Mouse (Mus musculus): ENCODE measurements at regions not wholly inside any gene's neighbourhood (a gene's known extent, or its start where the extent isn't known, plus 50 kb on each side); places are given as distances from the start of the nearest gene placed in this dataset.

DNA sequence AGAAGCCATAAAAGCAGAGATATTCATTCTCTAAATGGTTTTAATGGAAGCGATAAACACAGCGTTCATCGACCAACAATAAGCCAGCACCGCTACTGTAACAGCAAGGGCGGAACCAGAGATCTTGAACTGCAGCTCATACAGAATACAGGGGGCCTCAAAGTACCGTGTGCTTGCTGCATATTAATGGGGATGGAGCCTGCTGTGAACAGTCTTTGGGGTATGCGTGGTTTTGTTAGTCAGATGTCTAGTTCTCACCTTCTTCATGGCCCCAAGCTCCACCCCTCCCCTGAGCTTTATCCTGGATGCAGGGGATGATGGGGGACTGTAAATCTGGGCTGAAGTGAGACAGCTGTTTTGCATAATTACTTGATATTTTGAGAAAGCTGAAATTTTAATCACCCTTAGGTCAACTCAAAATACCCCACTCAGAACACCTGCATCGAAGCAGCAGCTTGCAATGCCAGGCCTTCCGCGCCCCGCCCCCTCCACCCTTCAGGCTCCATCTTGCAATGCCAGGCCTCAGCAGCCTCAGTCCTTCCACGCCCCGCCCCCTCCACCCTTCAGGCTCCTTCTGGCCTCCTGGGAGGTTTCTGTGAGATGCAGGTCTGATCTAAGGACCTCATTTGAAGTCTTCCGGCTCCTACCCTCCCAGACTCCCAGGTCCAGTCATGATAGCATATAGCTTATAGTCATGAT, 73.5 kb upstream of the Tspan5 start:
- DNase-seq (ENCODE audit: low spot score) = no peak

DNA sequence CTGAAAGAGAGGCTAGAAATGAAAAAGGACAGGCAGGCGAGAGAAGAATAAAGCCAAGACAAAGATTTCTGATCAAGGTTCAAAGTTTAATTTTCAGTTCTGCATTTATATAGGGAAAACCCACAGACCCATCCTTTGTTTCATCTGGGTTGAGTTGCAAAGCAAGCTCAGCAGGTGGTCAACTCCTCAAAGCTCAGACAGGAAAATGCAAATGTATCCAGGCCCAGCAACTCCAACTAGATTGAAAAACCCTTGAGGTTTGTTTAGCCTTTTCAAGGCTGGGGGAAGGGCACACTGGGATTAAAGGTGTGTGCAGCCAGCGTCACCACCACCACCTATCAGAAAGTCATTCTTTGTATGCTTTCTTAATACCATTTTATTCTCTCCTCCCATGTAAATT, 66.1 kb upstream of the Tspan5 start:
- no peak for DNase-seq (ENCODE audit: low spot score)

DNA sequence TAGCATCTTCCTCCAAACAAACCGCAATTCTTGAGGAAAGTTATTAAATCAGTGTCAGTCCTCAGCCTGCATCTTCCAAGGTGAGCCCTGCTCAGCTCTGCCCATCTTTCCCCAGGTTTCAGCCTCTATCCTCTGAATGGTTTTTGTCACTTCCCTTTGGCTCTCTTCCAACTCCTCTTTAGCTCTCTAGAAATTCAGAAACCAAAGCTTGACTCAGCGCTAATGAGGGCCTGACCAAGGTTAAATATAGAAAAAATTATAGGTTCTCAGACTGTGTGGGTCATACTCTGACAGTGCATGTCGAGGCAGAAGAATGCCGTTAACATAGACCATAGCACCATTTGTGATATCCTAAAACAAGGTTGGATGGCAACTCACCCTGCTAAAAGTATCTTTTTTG, 63.6 kb upstream of the Tspan5 start:
- no peak for DNase-seq (ENCODE audit: low spot score)

DNA sequence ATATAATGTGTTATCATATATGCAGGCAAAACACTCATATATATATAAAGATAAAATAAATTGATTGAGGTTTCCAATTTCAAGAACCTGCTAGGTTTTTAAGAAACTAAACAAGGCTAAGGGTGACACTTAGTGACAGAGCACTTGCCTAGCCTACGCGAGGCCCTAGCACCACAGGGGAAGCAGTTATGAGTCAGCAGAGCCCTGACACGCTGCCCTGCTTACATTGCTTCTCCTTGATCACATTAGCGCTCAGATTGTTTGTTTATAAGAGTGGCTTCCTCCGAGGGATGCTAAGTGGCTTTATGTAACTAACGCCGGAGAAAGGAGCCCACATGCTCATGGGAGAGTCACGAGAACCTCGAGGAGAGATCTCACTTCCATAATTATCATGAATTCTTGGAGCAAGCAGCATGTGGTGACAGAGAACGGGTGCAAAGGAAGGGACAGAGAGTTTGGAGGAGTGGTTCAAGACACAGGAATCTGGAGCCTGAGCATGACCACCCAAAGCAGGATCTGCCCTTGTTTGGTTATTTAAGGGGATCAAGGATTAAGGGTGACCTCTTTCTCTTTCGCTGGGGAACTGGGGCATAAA, 55.3 kb upstream of the Tspan5 start:
- DNase-seq (ENCODE audit: low spot score) = no peak

DNA sequence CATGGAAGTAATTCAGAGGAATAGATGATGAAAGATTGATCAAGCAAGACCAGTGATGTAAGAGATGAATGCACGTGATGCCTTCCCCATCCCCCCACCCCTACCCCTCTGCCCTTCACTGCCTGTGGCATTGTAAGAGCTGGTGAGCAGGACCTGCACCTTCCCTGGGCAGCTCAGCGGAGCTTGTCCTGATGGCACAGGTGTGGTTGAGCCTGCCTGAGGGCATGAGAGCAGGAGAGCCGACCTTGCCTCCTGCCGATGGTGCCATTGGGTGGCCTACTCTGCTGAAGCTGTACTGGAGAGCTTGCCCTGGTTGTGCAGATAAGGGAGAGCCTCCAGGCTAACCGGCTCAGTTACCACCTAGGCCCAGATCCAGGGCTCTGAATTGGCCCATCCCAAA, 53.4 kb upstream of the Tspan5 start:
- DNase-seq (ENCODE audit: low spot score) = no peak

All from lung, postnatal 25 days (tissue).